Mouse (Mus musculus) spleen, adult 2 months (tissue): ENCODE measurements around the gene Lzts3. TPM values are rescaled to one million over a fixed set of nuclear protein-coding genes. Genes with fewer than 3 reads are reported as not detected.

Experiments
- DNase-seq, 2 experiments: peaks; one replicate each; pipeline versions ENCODE4 v3.0.0 to v3.0.0-alpha.2; 2012 to 2021; ENCODE audit warnings: low spot score in 2 of 2, low read depth in 1 of 2
- H3K27ac ChIP-seq: fragments of 200-500 bp; 2 replicates; pipeline ENCODE4 v1.5.1; 2012; ENCODE audit warnings: low read length, inconsistent platforms; ENCODE audit not compliant: insufficient read depth
- H3K27me3 ChIP-seq: fragments of 200-500 bp; 2 replicates; pipeline ENCODE4 v1.6.1; 2012; ENCODE audit warnings: mild to moderate bottlenecking, moderate library complexity, low read length, inconsistent platforms; ENCODE audit not compliant: control insufficient read depth, insufficient read depth
- H3K36me3 ChIP-seq: fragments of 200-500 bp; 2 replicates; pipeline ENCODE4 v1.6.1; 2012; ENCODE audit warnings: mild to moderate bottlenecking, low read length, inconsistent platforms; ENCODE audit not compliant: control insufficient read depth, insufficient read depth
- H3K4me1 ChIP-seq: fragments of 200-500 bp; 2 replicates; pipeline ENCODE4 v1.6.1; 2011; ENCODE audit warnings: inconsistent platforms; ENCODE audit not compliant: control insufficient read depth, insufficient read depth, insufficient read length
- H3K4me3 ChIP-seq: fragments of 200-500 bp; 2 replicates; pipeline ENCODE4 v1.5.1; 2011; ENCODE audit warnings: mild to moderate bottlenecking, inconsistent platforms; ENCODE audit not compliant: insufficient read depth, insufficient read length; ENCODE audit errors: extremely low read depth
- CTCF ChIP-seq: fragments of 200-500 bp; IDR thresholded peaks from 2 replicates; pipeline ENCODE4 v1.5.1; 2011; ENCODE audit warnings: mild to moderate bottlenecking, inconsistent platforms; ENCODE audit not compliant: insufficient read depth, insufficient read length, insufficient replicate concordance; ENCODE audit errors: extremely low read depth
- POLR2A ChIP-seq: fragments of 200-500 bp; IDR thresholded peaks from 2 replicates; pipeline ENCODE4 v1.6.1; 2011; ENCODE audit warnings: low read depth, low read length, inconsistent platforms
- WGBS: fragments of 180-500 bp; shearing (Covaris S2); methylation state at CpG from one replicate; pipeline ENCODE4 v1.1.7; 2018; 5-methylcytosine and 5-hydroxymethylcytosine counted together
- polyA plus RNA-seq: library from polyadenylated mRNA; depleted of rRNA; stranded (reverse); fragments of >200 nt; gene quantifications from 2 replicates; pipeline ENCODE4 v1.2.3, GENCODE M21; 2012; rRNA removed

Lzts3 gene
- polyA plus RNA-seq, 1 experiment: 3.0 TPM

DNA sequence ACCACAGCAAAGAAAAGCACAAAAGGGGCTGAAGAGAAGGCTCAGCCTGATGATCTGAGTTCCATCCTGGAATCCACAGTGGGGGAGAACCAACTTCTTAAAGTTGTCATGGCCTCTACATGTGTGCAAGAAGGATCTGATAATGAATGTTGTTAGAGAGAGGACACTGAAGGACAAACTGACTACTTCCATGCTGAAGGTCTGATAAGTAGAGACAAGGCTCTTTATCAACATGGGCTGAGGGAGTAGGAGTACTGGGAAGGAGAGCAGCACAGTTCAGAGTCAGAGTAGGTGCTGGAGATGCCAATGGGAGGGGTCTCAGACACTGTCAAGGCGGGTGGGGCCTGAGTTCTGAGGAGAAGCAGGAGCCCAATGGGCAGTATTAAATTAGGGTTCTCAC, 47.0 kb downstream of the Lzts3 start:
- H3K36me3 ChIP-seq: peaks cover 16% of the 10 kb centered on the region
- DNase-seq: no peak
- TF ChIP-seq CTCF (no peak), POLR2A (no peak)
- H3K4me1 ChIP-seq: no peaks in the 10 kb centered on the region
- no peaks in the 10 kb centered on the region for H3K27me3 ChIP-seq
- WGBS: 91% methylated on average over 1 of the region's 1 CpGs
- H3K27ac ChIP-seq: no peak overlapping the region
- no peak overlapping the region for H3K4me3 ChIP-seq

DNA sequence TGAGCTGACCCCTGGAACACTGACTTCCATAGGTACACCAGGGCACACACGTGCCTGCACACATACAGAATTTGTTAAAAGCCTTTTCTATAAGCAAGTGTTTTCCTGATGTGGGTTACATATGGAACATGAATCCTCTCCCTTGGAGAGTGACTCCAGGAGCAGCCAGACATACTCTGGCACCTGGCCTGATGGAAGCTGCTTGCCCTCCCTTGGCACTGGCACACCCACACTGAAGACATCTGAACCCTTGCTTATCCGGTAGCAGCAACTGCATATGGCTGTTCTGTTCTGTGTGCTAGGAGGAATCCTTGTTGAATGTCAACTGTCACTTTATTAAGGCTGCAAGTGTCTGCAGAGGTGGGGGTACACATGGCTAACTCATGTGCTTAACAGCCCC, 51.6 kb downstream of the Lzts3 start:
- 90% methylated on average over 2 of the region's 2 CpGs for WGBS
- no peak for TF ChIP-seq POLR2A
- no peak for TF ChIP-seq CTCF
- peaks cover 12% of the 10 kb centered on the region for H3K36me3 ChIP-seq

DNA sequence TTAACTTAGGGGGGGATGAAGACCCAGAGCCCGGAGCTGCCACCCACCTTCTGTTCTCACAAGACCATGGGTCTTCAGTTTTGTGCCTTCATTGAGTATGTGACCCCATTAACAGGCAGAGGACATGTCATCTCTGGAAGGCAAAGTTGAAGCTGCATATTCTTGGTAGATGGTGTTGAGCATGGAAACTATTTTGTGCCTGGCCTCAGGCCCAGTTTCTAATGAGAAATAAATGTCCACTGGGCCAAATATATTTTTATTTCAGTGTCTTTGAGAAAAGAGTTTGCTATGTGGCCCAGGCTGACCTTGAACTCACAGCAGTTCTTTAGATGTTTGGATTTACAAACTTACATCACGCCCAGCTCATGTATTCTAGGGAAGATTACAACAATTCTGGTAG, 52.8 kb downstream of the Lzts3 start:
- H3K36me3 ChIP-seq: peaks cover 10% of the 10 kb centered on the region
- no peaks in the 10 kb centered on the region for H3K27me3 ChIP-seq
- no peak overlapping the region for H3K27ac ChIP-seq
- no peaks in the 10 kb centered on the region for H3K4me1 ChIP-seq
- no peak overlapping the region for H3K4me3 ChIP-seq
- DNase-seq: no peak
- no peak for TF ChIP-seq CTCF
- TF ChIP-seq POLR2A: no peak
- WGBS: 90% methylated on average over 2 of the region's 2 CpGs

More for the DNA sequence above, 51.6 kb downstream of the Lzts3 start:
- Histone ChIP-seq H3K4me3 (no peak overlapping the region), H3K27me3 (no peaks in the 10 kb centered on the region), H3K4me1 (no peaks in the 10 kb centered on the region), H3K27ac (no peak overlapping the region)
- no peak for DNase-seq

DNA sequence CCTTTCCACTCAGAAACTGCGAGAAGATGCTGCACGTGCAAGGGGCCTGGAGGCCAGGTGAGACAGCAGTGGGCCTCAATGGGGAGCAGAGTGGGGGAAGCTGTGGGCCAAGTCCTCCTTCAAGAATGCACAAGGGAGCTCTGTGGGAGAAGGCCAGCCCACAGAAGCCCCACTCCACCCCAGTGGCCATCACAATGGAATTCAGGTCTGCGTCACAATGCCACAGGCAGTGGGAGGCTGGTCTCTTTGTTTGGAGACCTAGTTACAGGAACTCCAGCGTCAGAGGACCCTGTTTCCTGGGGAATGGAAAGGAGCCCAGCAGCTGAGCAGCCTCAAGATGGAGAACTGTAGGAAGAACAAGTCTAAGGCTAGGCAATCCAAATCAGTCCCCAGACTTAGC, 53.4 kb downstream of the Lzts3 start:
- Histone ChIP-seq H3K4me1 (no peaks in the 10 kb centered on the region), H3K27me3 (no peaks in the 10 kb centered on the region), H3K36me3 (peaks cover 10% of the 10 kb centered on the region), H3K4me3 (no peak overlapping the region), H3K27ac (no peak overlapping the region)
- DNase-seq: no peak
- WGBS: 79% methylated on average over 4 of the region's 4 CpGs
- TF ChIP-seq POLR2A (no peak), CTCF (no peak)

DNA sequence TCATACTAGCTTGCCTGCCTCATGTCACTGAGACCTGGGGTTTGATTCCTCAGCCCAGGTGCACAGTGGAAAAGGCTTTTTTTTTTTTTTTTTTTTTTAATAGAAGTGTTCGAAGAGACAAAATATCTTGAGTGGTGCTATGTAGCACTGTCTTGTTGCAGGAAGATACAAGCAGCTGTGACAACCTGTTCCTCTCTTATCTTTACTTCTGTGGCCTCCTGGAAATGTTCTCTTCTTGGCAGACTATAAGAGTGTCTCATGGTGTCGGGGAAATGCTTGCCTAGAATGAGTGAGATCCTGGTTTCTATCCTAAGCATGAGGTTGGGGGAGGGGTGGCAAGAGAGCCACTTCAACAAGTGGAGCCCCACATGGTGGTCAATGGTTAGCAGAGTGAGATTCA, 54.2 kb downstream of the Lzts3 start:
- H3K27me3 ChIP-seq: no peaks in the 10 kb centered on the region
- 73% methylated on average over 2 of the region's 2 CpGs for WGBS
- no peak for DNase-seq
- TF ChIP-seq POLR2A (no peak), CTCF (no peak)
- no peak overlapping the region for H3K4me3 ChIP-seq
- H3K4me1 ChIP-seq: no peaks in the 10 kb centered on the region
- peaks cover 10% of the 10 kb centered on the region for H3K36me3 ChIP-seq
- H3K27ac ChIP-seq: no peak overlapping the region

DNA sequence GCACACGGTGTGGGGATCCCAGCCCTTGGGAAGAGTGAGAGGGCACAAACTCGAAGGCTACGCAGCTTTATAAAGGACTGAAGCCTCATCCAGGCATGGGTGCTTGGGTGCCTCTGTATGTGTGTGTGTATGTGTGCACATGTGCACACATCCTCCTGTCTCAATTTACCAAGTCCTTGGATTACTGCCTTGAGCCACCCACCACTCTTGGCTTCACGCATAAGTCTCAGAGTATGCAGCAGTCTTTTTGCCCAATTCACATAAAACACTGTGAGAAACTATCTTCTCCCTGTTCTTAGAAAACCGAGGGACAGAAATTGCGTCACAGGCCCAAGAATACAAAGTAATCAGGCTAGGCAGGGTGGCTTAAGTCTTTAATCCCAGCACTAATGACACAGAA, 56.6 kb downstream of the Lzts3 start:
- 64% methylated on average over 6 of the region's 6 CpGs for WGBS

DNA sequence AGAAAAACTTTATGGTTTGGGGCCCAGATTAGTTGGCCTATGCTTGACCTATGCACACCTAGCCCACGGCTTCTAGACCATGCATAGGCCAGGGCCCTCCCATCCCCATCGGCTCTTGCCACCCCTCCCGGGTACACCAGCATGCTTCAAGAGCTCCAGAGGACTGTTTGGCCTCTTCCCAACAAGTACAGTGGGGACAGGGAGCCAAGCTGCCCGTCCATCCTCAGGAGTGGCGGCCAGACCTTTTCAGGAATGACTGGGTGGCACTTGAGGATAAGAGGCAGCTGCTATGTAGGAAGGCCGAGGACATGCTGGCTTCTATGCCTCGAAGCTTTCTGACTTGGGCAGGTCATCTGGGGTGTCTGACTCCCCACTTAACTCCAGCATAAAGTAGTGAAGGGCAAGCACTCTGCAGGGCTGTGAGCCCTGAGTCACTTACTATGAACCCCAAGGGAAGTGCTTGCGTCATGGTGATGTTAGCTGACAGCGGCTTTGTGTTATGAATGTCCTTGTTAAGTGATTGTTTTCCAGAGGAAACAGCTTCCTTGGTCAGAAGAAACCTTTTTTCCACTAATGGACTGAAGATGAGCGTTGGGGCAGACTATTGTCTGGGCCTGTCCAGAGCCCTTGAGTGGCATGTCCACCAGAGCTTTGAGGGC, 58.6 kb downstream of the Lzts3 start:
- Histone ChIP-seq H3K4me1 (0 out of 2 replicates have a peak, but pooled peaks cover 2% of the 10 kb centered on the region), H3K27me3 (peaks cover 6% of the 10 kb centered on the region), H3K27ac (no peak overlapping the region), H3K4me3 (no peak overlapping the region), H3K36me3 (no peaks in the 10 kb centered on the region)
- no peak for DNase-seq
- TF ChIP-seq CTCF (no peak), POLR2A (no peak)
- WGBS: 90% methylated on average over 10 of the region's 10 CpGs

More for the DNA sequence above, 56.6 kb downstream of the Lzts3 start:
- H3K27me3 ChIP-seq: no peaks in the 10 kb centered on the region
- TF ChIP-seq CTCF: no peak
- no peak for TF ChIP-seq POLR2A
- H3K27ac ChIP-seq: no peak overlapping the region
- no peak overlapping the region for H3K4me3 ChIP-seq
- no peak for DNase-seq
- no peaks in the 10 kb centered on the region for H3K4me1 ChIP-seq
- peaks cover 5% of the 10 kb centered on the region for H3K36me3 ChIP-seq

Other genes with a start within 250 kb of the Lzts3 start
- gene Cpxm1, start 245.2 kb downstream of the Lzts3 start, polyA plus RNA-seq: 15.6 and 29.7 TPM in 2 replicates
- gene Gm28372, start 237.6 kb downstream of the Lzts3 start, polyA plus RNA-seq: not detected in 2 replicates
- gene 1700020A23Rik, start 237.5 kb downstream of the Lzts3 start, polyA plus RNA-seq: not detected in 2 replicates
- gene Tmem239, start 236.3 kb downstream of the Lzts3 start, polyA plus RNA-seq: not detected in 2 replicates
- 84.8 and 97.5 TPM in 2 replicates for gene Vps16, start 218.5 kb downstream of the Lzts3 start, polyA plus RNA-seq
- 33.2 and 35.3 TPM in 2 replicates for gene Pced1a, start 218.1 kb downstream of the Lzts3 start, polyA plus RNA-seq
- gene Ptpra, start 192.5 kb downstream of the Lzts3 start, polyA plus RNA-seq: 31.9 and 37.4 TPM in 2 replicates
- gene Mrps26, start 79.1 kb downstream of the Lzts3 start, polyA plus RNA-seq: 59.3 and 87.9 TPM in 2 replicates
- 0.32 TPM in 1 of 2 replicates, not detected in the other for gene Oxt, start 66.6 kb downstream of the Lzts3 start, polyA plus RNA-seq
- not detected in 2 replicates for gene Avp, start 60.2 kb downstream of the Lzts3 start, polyA plus RNA-seq
- gene Fastkd5, start 12.8 kb downstream of the Lzts3 start, polyA plus RNA-seq: 1.1 and 1.2 TPM in 2 replicates
- gene Ubox5, start 12.8 kb downstream of the Lzts3 start, polyA plus RNA-seq: 3.8 and 4.4 TPM in 2 replicates
- gene Ddrgk1, start 21.9 kb upstream of the Lzts3 start, polyA plus RNA-seq: 50.2 and 50.4 TPM in 2 replicates
- 12.0 and 14.3 TPM in 2 replicates for gene Itpa, start 24.8 kb upstream of the Lzts3 start, polyA plus RNA-seq
- gene Slc4a11, start 54.7 kb upstream of the Lzts3 start, polyA plus RNA-seq: 3.7 and 4.0 TPM in 2 replicates